Mouse (Mus musculus): ENCODE measurements around the gene Rnf144a. TPM values are rescaled to one million over a fixed set of nuclear protein-coding genes. Genes with fewer than 3 reads are reported as not detected.

Rnf144a gene
- total and polyA plus RNA-seq, 3 experiments: not detected

DNA sequence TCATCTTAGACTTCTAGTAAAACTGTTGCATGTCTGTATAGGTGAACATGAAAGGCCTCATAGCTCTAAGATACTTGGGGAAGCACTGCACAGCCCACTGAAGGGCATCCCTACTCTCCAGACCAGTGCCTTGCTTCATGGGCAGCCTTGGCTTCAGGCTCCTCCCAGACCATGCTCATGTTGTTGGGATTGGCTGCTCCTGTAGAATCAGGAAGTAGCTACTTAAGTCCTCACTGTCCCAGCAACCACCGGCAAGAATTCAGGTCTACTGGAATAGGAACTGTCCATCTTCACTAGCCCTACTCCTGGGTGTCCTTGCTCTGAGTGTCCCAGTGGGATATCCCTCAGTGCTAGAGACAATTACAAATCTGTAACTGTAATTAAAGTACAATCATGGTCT is 126.7 kb downstream of the Rnf144a start (continued):
- TF ChIP-seq POLR2AphosphoS5 (IDR thresholded peaks at IDR 0.05; ENCODE audit: borderline replicate concordance, low read depth, low read length) (no peak), MAFK (IDR thresholded peaks at IDR 0.05; ENCODE audit: borderline replicate concordance, low read depth, low read length) (no peak), ZC3H11A (IDR thresholded peaks at IDR 0.05; ENCODE audit: low read depth, low read length) (no peak)

- Histone ChIP-seq H3K9me3 (replicated peaks; ENCODE audit: insufficient read depth, low read length) (no peaks in the 10 kb centered on the region), H3K9ac (ENCODE audit: control insufficient read depth, low read depth, low read length, poor library complexity, severe bottlenecking) (no peak overlapping the region), H3K36me3 (ENCODE audit: control insufficient read depth in 1 of 2, insufficient read depth in 2 of 2, low read length in 2 of 2) (no peaks in the 10 kb centered on the region), H3K79me2 (ENCODE audit: control insufficient read depth, insufficient read depth, low read length, poor library complexity) (no peaks in the 10 kb centered on the region), H3K4me3 (ENCODE audit: control insufficient read depth in 1 of 2, insufficient read depth in 1 of 2, low read depth in 2 of 2, low read length in 2 of 2) (no peak overlapping the region), H3K27me3 (ENCODE audit: control insufficient read depth in 1 of 2, insufficient read depth in 2 of 2, low read length in 2 of 2) (no peaks in the 10 kb centered on the region), H3K27ac (ENCODE audit: control insufficient read depth, low read depth, low read length) (no peak overlapping the region), H3K4me1 (ENCODE audit: control insufficient read depth in 1 of 2, insufficient read depth in 2 of 2, low read length in 2 of 2) (no peaks in the 10 kb centered on the region)
- no peak for DNase-seq (ENCODE audit: low read depth, low spot score)
- TF ChIP-seq MEF2A (IDR thresholded peaks at IDR 0.05; ENCODE audit: extremely low read depth, insufficient replicate concordance, low read depth, low read length, poor library complexity, severe bottlenecking): no peak
- TF ChIP-seq USF2 (IDR thresholded peaks at IDR 0.05; ENCODE audit: borderline replicate concordance in 1 of 2, insufficient read depth in 1 of 2, low read depth in 1 of 2, low read length in 2 of 2): no peak
- no peak for TF ChIP-seq NRF1 (IDR thresholded peaks at IDR 0.05; ENCODE audit: insufficient read depth, low read depth, low read length, poor library complexity, severe bottlenecking)
- TF ChIP-seq MAZ (IDR thresholded peaks at IDR 0.05; ENCODE audit: low read depth, low read length): no peak
- TF ChIP-seq EP300 (IDR thresholded peaks at IDR 0.05; ENCODE audit: low read depth in 1 of 2, low read length in 2 of 2): no peak
- TF ChIP-seq ETS1 (IDR thresholded peaks at IDR 0.05; ENCODE audit: low read depth, low read length): no peak
- TF ChIP-seq MXI1 (IDR thresholded peaks at IDR 0.05; ENCODE audit: low read depth, low read length): no peak
- TF ChIP-seq HCFC1 (IDR thresholded peaks at IDR 0.05; ENCODE audit: low read depth, low read length): no peak
- no peak for TF ChIP-seq CHD1 (IDR thresholded peaks at IDR 0.05; ENCODE audit: low read depth, low read length)
- no peak for TF ChIP-seq CTCF (IDR thresholded peaks at IDR 0.05 in 2 of 3, conservative IDR thresholded peaks at IDR 0.05 in 1 of 3; ENCODE audit: control insufficient read depth in 1 of 3, insufficient read depth in 1 of 3, low read depth in 2 of 3, low read length in 3 of 3, poor library complexity in 1 of 3, severe bottlenecking in 1 of 3)
- TF ChIP-seq GATA1 (IDR thresholded peaks at IDR 0.05; ENCODE audit: low read depth, low read length): no peak
These were observed 129.1 kb downstream of the Rnf144a start for GRCm38 (mm10) chr12:26285939-26286338.

- H3K9ac ChIP-seq (ENCODE audit: control insufficient read depth, low read depth, low read length, poor library complexity, severe bottlenecking): no peak overlapping the region
- no peaks in the 10 kb centered on the region for H3K36me3 ChIP-seq (ENCODE audit: control insufficient read depth in 1 of 2, insufficient read depth in 2 of 2, low read length in 2 of 2)
These were observed 129.6 kb downstream of the Rnf144a start for GRCm38 (mm10) chr12:26285460-26285859.

More at GRCm38 (mm10) chr12:26285460-26285859, 129.6 kb downstream of the Rnf144a start:
- Histone ChIP-seq H3K4me3 (ENCODE audit: control insufficient read depth in 1 of 2, insufficient read depth in 1 of 2, low read depth in 2 of 2, low read length in 2 of 2) (no peak overlapping the region), H3K79me2 (ENCODE audit: control insufficient read depth, insufficient read depth, low read length, poor library complexity) (no peaks in the 10 kb centered on the region), H3K9me3 (replicated peaks; ENCODE audit: insufficient read depth, low read length) (no peaks in the 10 kb centered on the region), H3K27ac (ENCODE audit: control insufficient read depth, low read depth, low read length) (no peak overlapping the region), H3K4me1 (ENCODE audit: control insufficient read depth in 1 of 2, insufficient read depth in 2 of 2, low read length in 2 of 2) (no peaks in the 10 kb centered on the region), H3K27me3 (ENCODE audit: control insufficient read depth in 1 of 2, insufficient read depth in 2 of 2, low read length in 2 of 2) (no peaks in the 10 kb centered on the region)
- no peak for DNase-seq (ENCODE audit: low read depth, low spot score)
- no peak for TF ChIP-seq GATA1 (IDR thresholded peaks at IDR 0.05; ENCODE audit: low read depth, low read length)
- TF ChIP-seq ETS1 (IDR thresholded peaks at IDR 0.05; ENCODE audit: low read depth, low read length): no peak
- TF ChIP-seq E2F4 (IDR thresholded peaks at IDR 0.05; ENCODE audit: borderline replicate concordance, low read depth, low read length): no peak
- TF ChIP-seq USF2 (IDR thresholded peaks at IDR 0.05; ENCODE audit: borderline replicate concordance in 1 of 2, insufficient read depth in 1 of 2, low read depth in 1 of 2, low read length in 2 of 2): no peak
- TF ChIP-seq ZMIZ1 (IDR thresholded peaks at IDR 0.05; ENCODE audit: low read depth, low read length): no peak
- no peak for TF ChIP-seq SMC3 (IDR thresholded peaks at IDR 0.05; ENCODE audit: low read depth, low read length)
- TF ChIP-seq UBTF (IDR thresholded peaks at IDR 0.05; ENCODE audit: borderline replicate concordance, insufficient read depth, low read depth, low read length): no peak
- no peak for TF ChIP-seq MEF2A (IDR thresholded peaks at IDR 0.05; ENCODE audit: extremely low read depth, insufficient replicate concordance, low read depth, low read length, poor library complexity, severe bottlenecking)
- TF ChIP-seq USF1 (IDR thresholded peaks at IDR 0.05; ENCODE audit: low read depth, low read length): no peak
- TF ChIP-seq MAX (IDR thresholded peaks at IDR 0.05; ENCODE audit: low read length): no peak

All from MEL (cell line).